Mouse (Mus musculus): ENCODE measurements at regions not wholly inside any gene's neighbourhood (a gene's known extent, or its start where the extent isn't known, plus 50 kb on each side); places are given as distances from the start of the nearest gene placed in this dataset.
A peak's percentile ranks its signal among the peaks of the same experiment; 100 is the strongest.

GRCm38 (mm10) chr3:144078198-144078935 lies 126.7 kb downstream of the Lmo4 start:
- no peak for DNase-seq (ENCODE audit: low read depth)

- DNase-seq (ENCODE audit: low read depth) = peak; percentile 4
Observed at GRCm38 (mm10) chr3:144069979-144070540, 135.0 kb downstream of the Lmo4 start.

GRCm38 (mm10) chr3:144067016-144067415 lies 138.0 kb downstream of the Lmo4 start:
- DNase-seq (ENCODE audit: low read depth) = no peak

GRCm38 (mm10) chr3:144058106-144058505 lies 146.9 kb downstream of the Lmo4 start:
- peak; percentile 26 for DNase-seq (ENCODE audit: low read depth)

- DNase-seq (ENCODE audit: low read depth) = no peak
Observed at GRCm38 (mm10) chr3:144050341-144050740, 154.7 kb downstream of the Lmo4 start.

GRCm38 (mm10) chr3:144049270-144049669 lies 155.8 kb downstream of the Lmo4 start:
- no peak for DNase-seq (ENCODE audit: low read depth)

GRCm38 (mm10) chr3:144044366-144044765 lies 160.7 kb downstream of the Lmo4 start:
- DNase-seq (ENCODE audit: low read depth) = no peak

GRCm38 (mm10) chr3:144041788-144042187 lies 163.2 kb downstream of the Lmo4 start:
- DNase-seq (ENCODE audit: low read depth) = no peak

GRCm38 (mm10) chr3:144039498-144039897 lies 165.5 kb downstream of the Lmo4 start:
- no peak for DNase-seq (ENCODE audit: low read depth)

- no peak for DNase-seq (ENCODE audit: low read depth)
Observed at GRCm38 (mm10) chr3:144029611-144030010, 175.4 kb downstream of the Lmo4 start.

- no peak for DNase-seq (ENCODE audit: low read depth)
Observed at GRCm38 (mm10) chr3:144029121-144029520, 175.9 kb downstream of the Lmo4 start.

- DNase-seq (ENCODE audit: low read depth) = no peak
Observed at GRCm38 (mm10) chr3:144027134-144027980, 177.7 kb downstream of the Lmo4 start.

GRCm38 (mm10) chr3:144025451-144026125 lies 179.4 kb downstream of the Lmo4 start:
- DNase-seq (ENCODE audit: low read depth) = no peak

GRCm38 (mm10) chr3:144024216-144024615 lies 180.8 kb downstream of the Lmo4 start:
- no peak for DNase-seq (ENCODE audit: low read depth)

- DNase-seq (ENCODE audit: low read depth) = no peak
Observed at GRCm38 (mm10) chr3:144023058-144023457, 182.0 kb downstream of the Lmo4 start.

- DNase-seq (ENCODE audit: low read depth) = no peak
Observed at GRCm38 (mm10) chr3:144021969-144022368, 183.1 kb downstream of the Lmo4 start.

- no peak for DNase-seq (ENCODE audit: low read depth)
Observed at GRCm38 (mm10) chr3:144020189-144020940, 184.7 kb downstream of the Lmo4 start.

- DNase-seq (ENCODE audit: low read depth) = no peak
Observed at GRCm38 (mm10) chr3:144019293-144019692, 185.7 kb downstream of the Lmo4 start.

GRCm38 (mm10) chr3:144018559-144018958 lies 186.5 kb downstream of the Lmo4 start:
- DNase-seq (ENCODE audit: low read depth) = peak; percentile 68

- DNase-seq (ENCODE audit: low read depth) = no peak
Observed at GRCm38 (mm10) chr3:144015236-144015635, 189.8 kb downstream of the Lmo4 start.

GRCm38 (mm10) chr3:144013481-144014125 lies 191.4 kb downstream of the Lmo4 start:
- DNase-seq (ENCODE audit: low read depth) = no peak
